Mouse (Mus musculus): ENCODE data around the gene Nppc.

Nppc gene

GRCm38 (mm10) chr1:86652675-86653074 lies 17.7 kb downstream of the Nppc start:
- DNase-seq (ENCODE audit: low spot score in 2 of 2) = no peak

GRCm38 (mm10) chr1:86650272-86650671 lies 20.1 kb downstream of the Nppc start:
- peak; percentile 51 to 80 for DNase-seq (ENCODE audit: low spot score in 2 of 2)

DNA sequence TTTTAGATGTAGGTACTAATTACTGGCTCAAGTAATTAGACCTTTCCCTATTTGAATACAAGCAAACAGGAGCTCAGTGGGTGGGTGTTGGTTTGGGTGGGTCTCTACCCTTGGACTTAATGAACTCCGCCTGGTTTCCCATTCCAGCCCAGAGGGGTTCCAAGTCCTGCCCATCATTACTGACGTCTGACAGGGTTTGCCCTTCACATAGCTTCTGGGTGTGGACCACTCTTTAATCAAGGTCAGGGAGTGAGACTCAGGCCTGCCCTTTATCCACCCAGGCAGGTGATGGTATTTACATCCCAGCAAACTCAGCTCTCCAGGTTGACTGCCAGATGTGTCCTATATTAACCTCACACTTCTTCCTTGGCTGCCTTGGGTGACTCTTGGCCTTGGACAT lies 22.9 kb downstream of the Nppc start:
- no peak for DNase-seq (ENCODE audit: low spot score in 2 of 2)

GRCm38 (mm10) chr1:86643101-86643809 lies 27.1 kb downstream of the Nppc start:
- DNase-seq (ENCODE audit: low spot score in 2 of 2) = peak in 1 of 2 experiments; percentile 25

GRCm38 (mm10) chr1:86634751-86635359 lies 35.5 kb downstream of the Nppc start:
- no peak for DNase-seq (ENCODE audit: low spot score in 2 of 2)

- no peak for DNase-seq (ENCODE audit: low spot score in 2 of 2)
Observed at GRCm38 (mm10) chr1:86633840-86634750, 36.3 kb downstream of the Nppc start.

DNA sequence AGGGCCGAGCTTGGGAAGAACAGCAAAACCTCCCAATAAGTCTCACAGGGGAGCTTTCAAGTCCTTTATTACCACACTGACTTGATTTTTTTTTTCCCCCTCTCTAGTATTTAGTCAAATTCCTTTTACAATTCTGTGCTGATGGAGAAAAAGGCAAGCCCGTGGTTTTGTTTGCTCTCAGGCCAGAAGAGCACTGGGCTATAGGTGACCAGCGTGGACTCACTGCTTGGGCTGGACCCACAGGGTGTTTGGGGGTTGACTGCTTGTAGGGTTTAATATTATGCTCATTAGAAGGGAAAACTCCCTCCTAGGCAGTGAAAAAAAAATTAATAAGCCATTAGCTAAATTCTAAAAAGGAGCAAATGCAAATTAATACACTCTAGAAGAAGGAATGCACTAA lies 36.9 kb downstream of the Nppc start:
- DNase-seq (ENCODE audit: low spot score in 2 of 2) = no peak

- no peak for DNase-seq (ENCODE audit: low spot score in 2 of 2)
Observed at GRCm38 (mm10) chr1:86632732-86633380, 37.5 kb downstream of the Nppc start.

DNA sequence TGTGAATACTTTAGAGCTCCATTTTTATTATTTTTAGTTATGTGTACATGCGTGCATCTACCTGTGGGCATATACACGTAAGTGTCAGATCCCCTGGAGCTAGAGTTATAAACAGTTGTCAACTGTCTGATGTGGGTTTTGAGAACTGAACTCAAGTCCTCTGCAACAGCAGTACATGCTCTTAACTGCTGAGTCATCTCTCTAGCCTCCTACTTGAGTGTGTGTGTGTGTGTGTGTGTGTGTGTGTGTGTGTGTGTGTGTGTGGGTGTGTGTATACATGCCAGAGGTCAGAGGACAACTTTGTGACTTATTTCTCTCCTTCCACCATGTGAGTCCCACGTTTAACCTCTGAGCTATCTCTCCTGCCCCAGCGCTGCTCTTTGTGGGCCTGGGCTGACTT lies 39.8 kb downstream of the Nppc start:
- DNase-seq (ENCODE audit: low spot score in 2 of 2) = no peak

DNA sequence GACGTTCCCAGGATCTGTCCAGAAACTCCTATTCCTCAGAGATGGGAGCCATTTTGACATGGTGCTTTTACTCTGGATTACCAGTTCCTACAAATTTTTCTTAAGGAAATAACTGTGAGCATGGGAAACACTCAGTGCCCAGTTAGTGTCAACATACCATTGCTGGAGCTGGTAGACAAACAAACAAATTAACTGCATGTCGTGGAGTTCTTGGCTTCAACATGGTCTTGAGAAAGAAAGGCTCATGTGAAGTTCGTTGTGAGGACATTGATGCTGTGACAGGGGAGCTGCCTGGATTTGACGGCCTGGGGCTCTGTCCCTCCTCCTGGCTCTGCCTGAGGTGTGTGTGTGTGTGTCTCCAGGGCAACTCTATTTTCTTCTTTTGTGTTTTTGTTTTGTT lies 40.4 kb downstream of the Nppc start:
- no peak for DNase-seq (ENCODE audit: low spot score in 2 of 2)

DNA sequence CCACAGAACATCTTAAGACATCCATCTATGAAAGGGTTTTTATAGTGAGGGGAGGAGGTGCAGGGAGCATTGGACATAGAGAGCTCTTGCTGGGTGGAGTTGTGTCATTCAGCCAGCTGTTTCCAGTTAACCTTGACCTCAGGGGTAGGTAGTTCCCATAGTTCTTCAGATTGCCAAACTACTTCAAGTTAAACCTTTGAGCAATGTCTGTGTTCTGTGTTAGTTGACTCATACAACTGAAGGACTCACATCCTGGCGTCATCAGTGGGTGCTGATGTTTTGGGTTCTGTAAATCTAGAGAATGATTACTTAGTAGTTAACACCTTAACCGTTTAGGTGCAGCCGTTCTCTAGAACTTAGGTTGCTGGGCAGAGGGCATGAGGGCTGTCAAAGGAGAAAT lies 42.1 kb downstream of the Nppc start:
- no peak for DNase-seq (ENCODE audit: low spot score in 2 of 2)

DNA sequence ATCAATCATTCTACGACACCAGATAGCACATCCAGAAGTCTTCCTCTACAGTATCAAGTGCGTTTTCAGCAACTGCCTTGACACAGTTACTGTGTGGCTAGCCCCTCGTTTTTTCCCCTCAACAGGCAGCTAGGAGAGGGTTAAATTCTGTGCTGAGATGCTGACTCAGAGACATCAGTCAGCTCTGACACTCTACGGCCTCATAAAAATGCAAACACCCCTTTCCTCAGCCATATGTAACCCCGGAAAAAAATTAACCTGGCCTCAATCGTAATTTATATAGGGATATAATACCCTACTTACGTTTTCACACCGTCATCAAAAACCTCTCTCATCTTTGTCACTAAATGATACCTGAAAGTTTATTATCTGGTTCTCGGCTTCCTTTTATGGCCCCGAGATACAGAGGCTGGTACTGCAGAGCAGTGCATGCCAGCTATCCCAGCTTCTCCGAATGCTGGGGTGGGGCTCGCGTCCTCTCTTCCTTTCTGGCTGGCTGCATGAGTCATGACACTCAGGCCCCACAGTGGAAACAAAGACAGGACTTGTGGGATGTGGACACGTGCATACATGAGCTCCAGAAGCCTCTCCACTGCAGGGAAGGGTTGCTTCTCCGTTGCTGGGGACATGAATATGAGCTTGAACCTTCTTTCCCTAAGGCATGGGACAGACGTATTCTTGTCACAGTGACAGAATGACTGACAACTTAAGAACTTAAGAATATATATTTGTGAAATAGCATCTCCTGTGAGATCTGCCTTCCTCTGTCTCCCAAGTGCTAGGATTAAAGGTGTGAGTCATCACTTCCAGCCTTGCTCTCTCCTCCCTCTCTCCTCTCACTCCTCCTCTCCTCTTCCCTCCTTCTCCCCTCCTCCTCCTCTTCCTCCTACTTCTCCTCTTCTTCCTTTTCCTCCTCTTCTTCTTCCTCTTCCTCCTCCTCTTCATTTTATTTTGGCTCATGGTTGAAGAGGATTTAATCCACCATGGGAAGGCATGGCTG lies 47.1 kb downstream of the Nppc start:
- no peak for DNase-seq (ENCODE audit: low spot score in 2 of 2)

DNA sequence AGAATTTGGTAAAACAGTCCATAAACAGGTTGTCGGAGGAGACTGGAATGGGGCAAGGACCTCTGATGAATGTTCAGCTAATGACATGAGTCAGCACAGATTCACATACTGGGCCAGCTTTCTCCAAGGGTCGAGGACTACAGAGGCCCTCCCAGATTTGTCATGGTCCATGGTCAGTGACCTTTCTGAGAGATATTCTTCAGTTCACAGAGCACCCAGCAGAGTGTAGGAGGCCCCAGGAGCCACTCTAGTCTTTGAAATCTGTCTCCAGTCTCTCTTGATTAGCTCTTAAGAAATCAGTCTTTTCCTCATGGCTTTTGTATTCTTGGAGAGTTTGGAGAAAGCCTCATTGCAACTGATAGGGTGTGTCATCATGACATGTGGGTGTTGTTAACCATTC lies 48.1 kb downstream of the Nppc start:
- no peak for DNase-seq (ENCODE audit: low spot score in 2 of 2)

GRCm38 (mm10) chr1:86618454-86619125 lies 51.8 kb downstream of the Nppc start:
- peak; percentile 15 to 66 for DNase-seq (ENCODE audit: low spot score in 2 of 2)
